Mouse (Mus musculus) kidney, adult 18-20 months (tissue): ENCODE measurements around the gene Snx1.

Experiments
- DNase-seq: peaks from one replicate; pipeline ENCODE4 v3.0.0; 2021

Snx1 gene

DNA sequence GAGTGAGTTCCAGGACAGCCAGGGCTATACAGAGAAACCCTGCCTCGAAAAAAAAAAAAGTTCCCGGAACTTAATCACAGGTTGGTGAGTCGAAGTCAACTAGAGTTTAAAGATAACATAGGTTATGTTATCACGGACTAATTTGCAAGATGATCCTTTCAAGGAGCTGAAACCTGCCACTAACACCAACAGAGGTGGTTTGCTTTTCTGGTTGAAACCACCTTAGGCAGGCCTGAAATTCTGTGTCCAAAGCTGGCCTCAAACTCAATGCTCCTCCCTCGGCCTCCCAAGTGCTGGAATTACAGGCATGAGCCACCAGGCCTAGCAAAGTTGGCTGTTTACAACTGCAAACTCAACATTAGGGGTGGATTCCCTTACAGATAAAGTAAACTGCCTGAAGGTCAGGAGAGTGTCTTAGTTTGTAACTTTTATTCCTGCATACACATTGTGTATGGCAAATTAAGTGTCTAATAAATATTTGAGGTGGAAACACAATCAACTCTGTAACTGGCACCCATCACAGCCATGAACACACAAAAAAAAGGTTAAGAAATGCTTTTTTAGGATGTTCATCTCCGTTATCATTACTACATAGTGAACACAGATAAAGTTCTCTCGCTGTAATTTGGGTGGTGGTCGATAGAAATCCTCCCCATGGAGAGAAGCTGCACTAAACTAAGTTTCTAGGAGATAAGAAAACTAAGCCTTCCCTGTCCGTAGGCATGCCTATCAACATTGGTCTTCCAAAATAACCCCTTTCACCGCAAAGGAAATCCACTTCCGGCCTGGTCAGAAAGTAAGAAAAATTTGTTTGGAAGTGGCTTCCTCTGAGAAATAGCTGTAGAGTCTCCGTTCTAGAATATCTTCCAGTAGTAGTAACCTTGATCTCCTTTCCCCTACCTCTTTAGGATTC, 588 bp downstream of the Snx1 start:
- DNase-seq, result no peak

DNA sequence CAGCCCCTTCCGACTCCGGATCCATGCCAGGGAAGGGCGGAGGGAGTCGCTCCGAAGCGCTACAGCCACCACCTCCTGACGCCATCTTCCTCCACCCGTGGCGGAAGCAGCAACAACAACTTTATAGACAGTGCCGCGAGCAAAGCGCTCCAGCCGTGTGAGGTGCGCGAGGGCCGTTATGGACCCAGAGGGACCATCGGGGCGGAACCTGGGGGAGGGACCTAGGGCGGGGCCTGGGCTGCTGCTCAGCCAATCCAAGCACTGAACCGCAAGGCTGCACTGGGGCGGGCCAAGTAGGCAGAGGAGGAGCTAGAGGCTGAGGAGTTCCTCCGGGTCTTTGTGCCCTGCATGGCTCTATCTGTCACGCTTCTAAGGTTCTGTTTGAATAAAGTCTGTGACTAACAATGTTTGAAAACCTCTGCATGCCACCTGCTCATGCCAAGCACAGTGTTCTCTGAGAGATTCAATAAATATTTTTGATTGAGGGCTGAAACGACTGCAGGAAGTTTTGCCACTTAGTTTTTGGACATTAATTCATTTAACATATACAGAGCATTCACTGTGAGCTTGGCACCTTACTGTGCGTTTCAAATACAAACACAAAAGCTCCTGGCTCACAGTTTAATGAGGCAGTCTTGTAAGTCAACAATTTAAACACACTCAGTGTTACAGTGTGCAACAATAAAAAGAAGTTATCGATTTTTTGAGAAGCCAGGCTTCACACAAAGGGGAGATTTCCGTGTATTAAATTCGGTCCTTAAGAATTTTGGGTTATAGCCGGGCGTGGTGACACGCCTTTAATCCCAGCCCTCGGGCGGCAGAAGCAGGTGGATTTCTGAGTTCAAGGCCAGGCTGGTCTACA, 1.5 kb downstream of the Snx1 start:
- peak; percentile 96 for DNase-seq

DNA sequence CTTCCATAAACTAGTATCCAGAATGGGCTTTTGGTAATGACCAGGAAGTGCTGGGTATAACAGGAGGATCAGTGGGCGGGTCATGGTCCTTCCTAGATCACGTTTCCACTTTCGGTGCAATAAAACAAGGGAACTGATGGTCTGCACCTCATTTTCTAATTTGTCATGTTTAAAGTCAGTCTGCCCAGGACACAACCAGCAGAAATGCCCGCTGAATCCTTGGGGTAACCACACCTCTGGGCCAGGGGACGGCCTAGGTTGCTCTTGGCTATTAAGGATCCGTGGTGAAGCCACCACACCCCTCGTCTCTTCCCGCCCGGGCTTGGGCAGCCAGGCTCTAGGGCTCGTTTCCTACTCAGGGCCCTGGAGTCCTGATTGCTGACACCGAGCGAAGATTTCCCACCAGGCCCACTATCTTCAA, 2.3 kb downstream of the Snx1 start:
- DNase-seq, result no peak

DNA sequence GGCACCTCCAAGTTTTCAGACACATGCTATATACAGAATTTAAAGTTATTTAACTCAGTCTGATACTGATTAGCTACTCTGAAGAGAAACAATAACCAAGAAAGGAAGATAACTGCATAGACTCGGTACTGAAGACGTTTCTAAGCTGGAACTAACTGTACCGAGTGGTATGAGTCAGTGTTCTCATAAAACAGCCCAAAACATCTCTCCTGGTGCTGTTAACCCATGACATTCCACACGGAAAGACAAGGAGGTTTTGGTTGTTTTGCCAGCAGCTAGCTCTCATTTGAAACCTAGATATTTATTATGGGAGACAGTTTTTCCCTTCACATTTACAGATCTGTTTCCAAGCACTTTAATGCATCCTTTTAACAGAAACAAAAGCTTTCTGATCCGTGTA, 2.7 kb downstream of the Snx1 start:
- DNase-seq, result no peak

DNA sequence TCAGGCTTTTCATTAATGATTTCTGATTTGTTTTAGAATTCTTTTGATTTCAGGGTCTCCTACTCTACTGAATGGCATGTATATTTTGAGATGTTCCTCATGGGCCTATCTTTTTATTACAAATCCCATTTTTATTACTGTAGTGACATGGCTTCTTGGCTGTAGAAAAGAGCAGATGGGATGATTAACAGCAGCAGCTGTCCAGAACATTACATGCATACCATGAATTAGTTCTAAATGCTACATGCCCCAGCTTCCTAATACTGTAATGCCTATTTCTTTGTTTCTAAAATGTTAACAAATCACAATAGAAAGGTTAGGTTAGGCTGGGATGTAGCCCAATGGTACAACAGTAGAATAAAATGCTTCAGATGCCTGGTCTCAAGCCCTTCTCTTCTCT, 5.0 kb downstream of the Snx1 start:
- DNase-seq, result no peak

DNA sequence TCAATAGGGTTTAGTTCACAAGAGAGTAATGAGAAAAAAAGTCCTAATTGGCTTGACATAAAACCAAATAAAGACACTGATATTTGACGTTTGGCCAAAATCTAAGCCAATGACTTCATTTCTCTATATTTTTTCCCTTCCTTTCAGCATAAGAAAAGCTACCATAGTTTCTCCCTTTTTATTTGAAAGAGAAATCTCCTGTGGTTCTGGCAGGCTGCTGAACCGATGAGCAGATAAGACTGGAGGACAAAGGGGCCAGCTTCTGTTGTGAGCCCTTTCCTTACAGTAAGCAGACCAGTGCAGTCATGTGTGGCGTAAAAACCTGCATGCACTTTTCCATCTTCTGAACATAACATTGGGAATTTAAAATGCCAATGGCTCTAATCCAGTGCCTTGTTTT, 5.4 kb downstream of the Snx1 start:
- DNase-seq, result no peak

DNA sequence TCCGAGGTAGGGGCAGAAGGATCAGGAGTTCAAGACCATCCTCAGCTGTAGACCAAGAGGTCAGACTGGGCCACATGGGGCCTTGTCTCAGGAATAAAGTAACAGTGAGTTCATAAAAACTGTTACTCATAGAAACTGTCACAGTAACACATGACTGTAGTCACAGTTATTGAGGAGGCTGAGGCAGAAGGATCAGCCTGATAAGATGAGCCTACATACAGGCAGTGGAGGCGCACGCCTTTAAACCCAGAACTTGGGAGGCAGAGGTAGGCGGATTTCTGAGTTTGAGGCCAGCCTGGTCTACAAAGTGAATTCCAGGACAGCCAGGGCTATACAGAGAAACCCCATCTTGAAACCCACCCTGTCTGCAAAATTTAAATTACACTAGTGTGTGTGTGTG, 6.3 kb downstream of the Snx1 start:
- no peak for DNase-seq

DNA sequence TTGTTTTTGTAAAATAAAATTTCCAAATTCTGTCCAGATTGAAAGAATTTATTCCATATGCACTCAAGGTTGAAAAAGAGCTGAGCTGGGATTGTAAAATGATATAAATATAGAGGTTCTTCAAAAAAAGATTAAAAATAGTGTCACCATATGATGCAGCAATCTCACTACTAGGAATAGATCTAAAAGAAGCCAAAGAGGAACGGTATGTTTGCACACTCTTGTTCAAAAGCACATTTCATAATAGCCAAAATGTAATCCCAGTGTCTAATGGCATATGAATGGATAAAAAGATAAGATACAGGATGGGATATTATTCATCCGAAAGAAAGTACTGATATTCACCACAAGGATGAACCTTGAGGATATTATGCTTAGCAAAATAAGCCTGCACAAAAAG, 6.9 kb downstream of the Snx1 start:
- DNase-seq, result no peak

DNA sequence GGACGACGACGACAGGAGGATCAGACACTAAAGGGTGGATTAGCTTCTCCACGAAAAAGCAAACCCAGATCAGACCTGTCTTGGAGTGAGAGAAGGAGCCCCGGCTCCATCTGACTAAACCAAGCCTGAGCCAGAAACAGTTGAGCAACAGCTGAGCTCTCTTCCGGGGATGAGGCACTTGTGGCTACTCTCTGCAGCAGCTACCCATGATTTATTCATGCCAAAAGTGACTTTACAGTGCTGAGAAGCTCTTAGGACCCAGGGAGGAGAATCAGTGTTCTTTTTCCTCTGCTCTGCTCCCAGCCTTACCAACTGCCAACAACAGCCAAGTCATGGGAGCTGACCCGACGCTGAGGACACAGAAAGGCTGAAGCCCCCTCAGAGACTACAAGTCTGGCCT, 9.5 kb downstream of the Snx1 start:
- no peak for DNase-seq

DNA sequence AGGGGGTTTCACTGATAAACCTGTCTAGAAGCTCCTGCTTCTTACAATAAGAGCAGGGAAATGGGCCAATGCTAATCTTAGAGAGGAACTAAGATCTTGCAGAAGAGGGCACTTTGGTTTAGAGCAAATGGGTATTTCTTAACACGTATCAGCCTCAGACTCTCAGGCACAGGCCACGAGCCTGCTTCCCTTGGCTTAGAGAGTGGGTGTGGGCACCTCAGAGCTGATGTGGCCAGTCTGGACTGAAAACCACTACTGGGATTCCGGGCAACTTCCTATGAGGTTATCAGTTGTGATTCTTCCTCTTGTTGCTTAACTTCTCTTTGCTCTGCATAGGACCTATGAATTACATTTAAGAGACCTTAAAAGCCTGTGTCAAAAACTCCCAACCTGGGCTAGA, 12.0 kb downstream of the Snx1 start:
- no peak for DNase-seq

DNA sequence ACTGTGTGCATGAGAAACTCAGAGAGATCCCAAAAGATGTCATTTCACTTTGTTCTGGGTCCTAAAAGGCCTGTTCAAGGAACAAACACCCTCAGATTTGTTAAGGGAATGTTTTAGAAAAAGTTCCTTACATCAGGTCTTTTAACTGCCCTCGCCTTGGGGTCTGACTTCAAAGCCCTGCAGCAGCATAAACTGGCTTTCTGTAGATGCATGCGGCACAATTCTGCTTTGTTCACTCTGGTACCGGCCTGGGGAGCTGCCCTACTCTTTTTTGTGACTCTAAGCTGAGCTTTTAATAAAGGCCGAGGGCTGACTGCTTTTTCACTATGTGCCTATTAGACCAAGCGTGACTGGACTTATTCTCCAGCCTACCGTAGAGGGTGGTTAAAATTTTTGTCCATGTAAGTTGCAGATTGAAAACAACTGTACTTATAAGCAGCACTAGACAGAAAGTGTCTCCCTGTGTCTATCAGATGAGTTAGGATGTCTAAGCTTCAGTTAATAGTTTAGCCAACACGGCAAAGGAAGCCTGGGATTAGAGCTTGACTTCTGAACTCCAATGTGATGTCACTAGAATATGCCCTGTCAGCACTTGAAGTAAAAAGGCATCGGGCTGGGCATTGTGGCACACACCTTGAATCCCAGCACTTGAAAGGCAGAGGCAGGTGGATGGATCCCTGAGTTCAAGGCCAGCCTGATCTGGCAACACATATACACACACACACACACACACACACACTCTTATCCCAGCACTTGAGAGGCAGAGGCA, 15.6 kb downstream of the Snx1 start:
- no peak for DNase-seq

DNA sequence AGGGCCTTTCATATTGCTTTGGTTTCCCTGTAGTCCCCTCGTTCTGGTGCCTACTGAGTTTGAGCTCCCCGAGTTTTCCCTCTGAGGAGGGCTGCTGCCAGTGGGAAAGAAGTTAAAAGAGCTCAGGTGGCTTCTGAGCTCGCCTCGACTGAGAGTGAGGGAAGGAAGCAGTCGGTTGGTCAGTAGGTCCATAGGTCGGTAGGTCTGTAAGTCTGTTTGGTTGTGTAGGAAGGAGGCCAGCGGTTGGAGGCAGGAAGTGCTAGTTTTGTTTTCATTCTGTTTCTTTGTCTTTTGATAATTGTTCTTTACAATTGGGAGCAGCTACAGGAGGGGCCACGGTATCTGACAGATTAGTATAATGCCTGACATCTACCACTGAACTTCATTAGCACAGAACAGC, 16.3 kb downstream of the Snx1 start:
- DNase-seq, result no peak

DNA sequence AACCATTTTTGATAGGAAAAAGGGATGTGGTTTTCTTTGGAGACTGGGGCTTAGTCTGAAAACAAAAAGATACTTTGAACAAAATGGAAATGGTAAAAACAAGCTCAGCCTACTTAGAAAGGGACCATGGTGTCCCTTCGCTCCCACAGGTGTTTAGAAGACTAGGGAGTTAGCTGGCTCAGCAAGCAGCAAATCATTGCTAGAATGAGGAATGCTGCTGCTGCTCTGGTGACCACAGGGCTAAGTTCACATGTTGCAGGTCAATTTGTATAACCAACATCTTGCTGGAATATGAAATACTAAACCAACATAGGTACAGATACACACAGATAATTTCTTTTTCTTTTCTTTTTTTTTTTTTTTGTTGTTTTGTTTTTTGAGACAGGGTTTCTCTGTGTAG, 16.8 kb downstream of the Snx1 start:
- no peak for DNase-seq

DNA sequence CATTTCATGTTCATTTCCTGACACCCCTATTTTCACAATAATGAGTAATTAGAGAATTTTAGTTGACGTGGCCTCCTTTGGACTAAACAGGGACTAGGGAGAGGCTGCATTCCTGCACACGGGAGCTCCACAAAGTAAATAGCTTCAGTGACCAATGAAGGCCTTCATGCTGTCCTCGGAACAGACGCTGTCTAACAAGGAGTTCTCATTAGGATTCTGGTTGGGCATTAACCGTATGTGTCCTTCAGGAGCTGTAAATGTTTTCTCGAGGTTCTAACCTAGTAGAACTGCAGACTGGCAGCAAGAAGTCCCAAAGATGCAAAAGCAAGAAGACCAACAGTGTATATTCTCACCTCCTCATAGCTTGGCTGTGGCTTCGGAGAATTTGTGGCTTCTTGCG, 21.2 kb downstream of the Snx1 start:
- DNase-seq, result no peak

DNA sequence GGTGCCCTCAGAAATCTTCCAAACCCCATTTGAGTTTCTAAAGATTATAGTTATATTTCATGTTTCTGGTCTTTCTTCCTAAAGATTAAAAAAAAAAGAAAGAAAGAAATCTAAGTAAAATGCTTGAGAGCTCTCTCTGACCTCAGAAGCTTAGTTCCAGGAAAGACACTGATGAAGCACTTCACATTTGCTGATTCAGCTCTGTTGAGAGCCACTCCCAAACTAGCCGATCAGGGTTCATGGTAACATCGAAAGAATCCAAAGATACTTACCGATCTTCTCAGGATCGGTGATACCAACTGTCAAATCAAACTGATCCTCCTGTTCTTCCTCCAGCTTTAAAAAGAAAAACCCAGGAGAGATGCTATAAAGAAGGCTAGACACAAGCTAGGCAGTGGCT, 21.8 kb downstream of the Snx1 start:
- DNase-seq, result no peak

DNA sequence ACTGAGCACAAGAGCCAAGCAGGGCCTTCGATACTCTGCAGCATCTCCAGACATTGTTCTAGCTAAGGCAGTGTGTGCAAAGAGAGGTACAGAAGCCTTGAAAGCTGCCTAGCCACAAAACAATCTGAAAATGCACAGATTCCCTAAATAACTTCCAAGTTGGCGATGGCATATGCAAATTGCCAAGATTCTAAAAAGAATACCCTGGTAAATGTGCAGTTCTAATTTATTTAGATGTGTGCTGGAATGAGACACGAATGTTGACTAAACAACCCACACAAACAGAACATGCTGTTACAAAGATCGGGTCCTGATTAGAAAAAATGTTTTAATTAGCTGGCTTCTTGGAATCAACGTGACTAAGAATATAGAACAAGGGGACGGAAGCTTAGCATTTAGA, 23.7 kb downstream of the Snx1 start:
- no peak for DNase-seq

DNA sequence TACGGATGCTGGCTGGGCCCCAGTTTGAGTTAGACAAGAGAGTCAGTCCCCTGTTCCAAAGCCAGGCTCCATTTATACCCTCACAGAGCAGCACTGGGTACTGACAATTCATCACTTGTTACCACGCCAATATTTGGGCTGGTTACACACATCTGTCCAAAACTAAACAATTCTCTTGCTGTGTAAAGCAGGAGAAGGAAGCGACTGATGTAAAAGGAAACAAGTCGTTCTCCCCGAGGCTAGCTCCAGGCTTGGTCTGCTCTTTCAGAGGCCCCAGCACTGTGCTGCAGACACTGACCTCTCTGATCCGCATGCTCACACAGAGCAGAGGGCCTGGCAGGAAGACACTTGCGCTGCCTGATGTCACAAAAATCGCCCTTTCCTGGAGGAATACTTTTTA, 24.8 kb downstream of the Snx1 start:
- DNase-seq, result no peak

DNA sequence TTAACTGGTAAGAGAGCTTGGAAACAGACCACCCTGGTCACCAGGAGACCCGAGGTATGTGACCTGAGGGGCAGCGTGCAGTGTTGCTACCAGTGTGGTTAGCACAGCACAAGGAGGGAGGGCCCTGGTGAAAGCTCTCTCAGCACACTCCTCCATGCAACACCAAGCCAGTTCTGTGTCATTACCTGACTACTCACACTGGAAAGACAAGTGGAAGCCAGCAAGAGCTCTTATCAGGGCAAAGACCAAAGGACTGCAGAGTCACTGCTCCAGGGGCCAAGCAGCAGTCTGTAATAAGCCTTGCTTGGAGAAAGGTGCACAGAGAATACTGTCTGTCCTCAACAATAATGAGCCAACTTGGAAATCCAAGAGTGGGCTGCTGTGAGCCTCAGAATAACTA, 33.7 kb downstream of the Snx1 start:
- DNase-seq, result no peak

DNA sequence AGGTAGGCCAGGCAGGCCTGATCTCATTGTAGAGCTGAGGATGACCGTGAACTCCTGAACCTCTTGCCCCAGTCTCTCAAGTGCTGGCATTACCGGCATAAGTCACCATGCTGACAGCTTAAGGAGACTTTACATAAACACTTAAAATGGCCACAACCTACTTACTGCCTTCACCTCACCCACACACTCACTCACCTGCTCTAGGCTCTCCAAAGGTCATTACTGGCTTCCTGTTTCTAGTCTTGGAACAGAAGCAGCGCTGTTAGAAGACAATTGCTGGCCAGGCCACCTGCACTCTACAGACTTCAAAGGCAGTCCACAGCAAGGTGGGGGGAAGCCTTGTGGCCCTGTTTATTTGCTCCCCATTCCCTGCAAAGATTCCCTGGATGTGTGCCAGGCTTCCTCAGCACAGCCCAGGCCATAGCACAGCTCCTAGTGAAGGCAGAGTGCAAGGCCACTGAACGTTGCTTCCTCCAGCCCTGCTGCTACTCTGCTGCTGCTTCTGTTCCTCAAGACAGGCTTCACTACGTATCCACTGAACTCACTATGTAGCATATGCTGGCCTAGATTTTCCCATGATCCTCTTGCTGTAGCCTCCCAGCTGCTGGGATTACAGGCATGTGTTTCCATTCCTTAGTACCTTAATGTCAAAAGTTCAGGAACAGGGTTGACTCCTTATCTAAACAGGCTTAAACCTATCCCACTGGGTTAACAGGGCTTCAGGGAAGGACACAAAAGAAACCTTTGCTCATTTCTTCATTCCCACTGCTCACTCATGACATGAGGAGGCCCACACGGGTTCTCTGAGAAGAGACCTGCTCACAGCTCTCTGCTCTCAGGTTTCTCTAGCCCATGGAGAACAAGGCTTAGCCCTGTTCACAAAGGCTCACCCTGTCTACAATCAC, 34.8 kb downstream of the Snx1 start:
- DNase-seq, result no peak

DNA sequence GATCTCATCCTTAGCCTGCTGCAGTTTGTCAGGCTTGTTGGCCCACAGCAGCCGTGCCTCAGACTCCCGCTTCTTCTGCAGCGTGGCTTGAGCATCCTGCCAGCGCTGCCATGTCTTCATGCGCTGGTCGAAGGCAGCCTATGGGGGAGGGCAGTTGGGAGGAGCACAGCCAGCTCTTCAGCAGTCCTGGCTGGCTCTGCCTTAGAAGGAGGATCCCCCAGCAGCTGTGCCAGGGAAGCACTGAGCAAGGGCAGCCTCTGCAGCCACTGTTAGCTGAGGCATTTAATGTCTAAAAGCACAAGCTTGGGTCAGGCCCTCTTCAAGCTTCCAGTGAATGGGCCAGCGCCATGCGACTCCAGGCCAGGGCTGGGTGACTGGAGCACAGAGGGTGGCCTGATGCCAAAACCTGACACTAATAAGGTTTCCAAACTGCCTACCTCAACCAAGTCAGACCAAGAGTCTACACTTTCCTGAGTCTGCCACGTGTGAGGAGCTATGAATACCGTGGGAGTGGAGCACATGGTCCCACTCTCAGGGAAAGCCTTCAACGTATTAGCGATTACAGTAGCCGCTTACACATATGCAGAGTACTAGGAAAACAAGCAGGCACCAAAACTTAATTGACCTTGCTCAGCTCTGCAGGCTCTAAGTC, 35.7 kb downstream of the Snx1 start:
- DNase-seq, result no peak

DNA sequence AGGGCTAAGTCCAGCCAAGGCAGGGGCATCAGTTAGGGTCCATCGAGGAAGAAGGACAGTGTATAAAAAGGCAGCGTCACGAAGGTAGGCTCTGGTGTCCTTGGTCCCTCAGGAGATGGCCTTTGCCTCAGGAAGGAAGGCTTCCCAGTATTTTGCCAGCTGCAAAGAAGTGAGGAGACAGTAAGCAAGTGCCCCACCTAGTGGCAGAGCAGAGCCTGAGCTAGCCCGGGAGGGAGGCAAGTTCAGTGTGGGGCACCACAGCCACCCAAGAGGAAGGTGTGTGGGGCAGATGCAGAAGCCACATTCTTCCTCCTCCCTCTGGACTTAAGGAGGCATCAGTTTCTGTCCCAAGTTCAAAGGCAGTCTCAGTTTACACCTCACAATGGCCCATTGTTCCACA, 38.0 kb downstream of the Snx1 start:
- DNase-seq, result peak; percentile 56

DNA sequence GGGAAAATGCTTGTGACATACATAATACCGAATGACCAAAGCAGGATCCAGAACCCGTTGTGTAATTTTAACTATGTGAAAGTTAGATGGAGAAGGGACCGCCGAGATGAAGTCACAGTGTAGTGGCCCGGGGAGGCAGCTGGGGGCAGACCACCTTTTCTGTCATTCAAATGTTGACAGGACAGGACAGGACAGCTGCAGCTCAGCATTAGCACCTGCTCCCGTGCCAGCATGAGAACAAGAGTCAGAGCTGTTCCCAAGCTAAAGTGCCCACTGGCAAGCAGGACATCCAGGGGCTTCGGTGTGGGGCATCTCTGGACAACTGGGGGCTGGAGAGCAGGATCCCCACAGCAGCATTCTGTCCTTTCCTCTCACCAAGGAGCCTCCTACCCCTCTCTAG, 39.3 kb downstream of the Snx1 start:
- DNase-seq, result no peak
